19 mouse cellular contexts compared by ENCODE assay signal in the genomic region with DNA sequence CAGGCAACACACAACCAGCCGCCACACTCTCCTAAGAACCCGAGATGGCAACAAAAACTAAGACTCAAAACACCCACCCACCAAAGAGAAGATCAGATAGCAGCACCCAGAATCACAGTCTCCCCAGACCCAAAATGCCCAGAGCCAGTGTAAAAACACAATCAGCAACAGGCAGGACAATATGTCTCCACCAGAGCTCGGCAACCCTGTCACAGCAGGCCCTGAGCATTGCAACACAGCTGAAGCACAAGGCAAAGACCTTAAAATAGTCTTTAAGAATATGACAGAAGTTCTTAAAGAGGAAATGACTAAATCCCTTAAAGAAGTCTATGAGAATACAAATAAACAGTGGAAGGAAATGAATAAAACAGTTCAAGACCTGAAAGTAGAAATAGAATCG.
A peak's percentile ranks its signal among the peaks of the same experiment; 100 is the strongest.
DNase-seq lines count a peak whose midpoint lies in the region; ATAC-seq and TF ChIP-seq lines count a peak whose summit lies in the region.
"Had no signal": no experiment of that assay in that cellular context is flagged by ENCODE, and none has a peak within 500 bp of the region (broad histone marks: within the 10 kb centered on the region; RNA-seq: fewer than 3 reads in every experiment).

No protein-coding gene starts in this region.

- H3K27ac ChIP-seq in kidney, adult 2 months (ENCODE audit: insufficient read depth, low read depth, low read length): no peak overlapping the region
- no peak overlapping the region; the same call in 1 of the 2 replicates for H3K27ac ChIP-seq in lung, postnatal 0 days (ENCODE audit: low read length)
- H3K27ac ChIP-seq in hindbrain, embryonic 14.5 days: no peak overlapping the region
- H3K27ac ChIP-seq: forebrain, embryonic 12.5 days; limb, embryonic 12.5 days; stomach, embryonic 15.5 days had no signal

- H3K9ac ChIP-seq in lung, postnatal 0 days (replicated peaks; ENCODE audit: low read depth): no peak overlapping the region
- H3K9ac ChIP-seq in hindbrain, embryonic 14.5 days: no peak overlapping the region
- H3K9ac ChIP-seq: forebrain, embryonic 12.5 days; limb, embryonic 12.5 days; lung, embryonic 14.5 days; stomach, embryonic 15.5 days had no signal

- H3K4me2 ChIP-seq in lung, postnatal 0 days (replicated peaks; ENCODE audit: low read depth, low read length): no peak overlapping the region
- H3K4me2 ChIP-seq in hindbrain, embryonic 14.5 days (replicated peaks): no peak overlapping the region
- H3K4me2 ChIP-seq: forebrain, embryonic 12.5 days; limb, embryonic 12.5 days; lung, embryonic 14.5 days; stomach, embryonic 15.5 days had no signal

- peak; percentile 48; the same call in 1 of the 2 replicates for TF ChIP-seq EP300 in lung, postnatal 0 days (IDR thresholded peaks at IDR 0.05)

- no peaks in the 10 kb centered on the region for H3K36me3 ChIP-seq in kidney, adult 2 months (ENCODE audit: control insufficient read depth, insufficient read depth, low read length)
- H3K36me3 ChIP-seq in lung, postnatal 0 days (ENCODE audit: insufficient read depth, low read length): no peaks in the 10 kb centered on the region
- no peaks in the 10 kb centered on the region for H3K36me3 ChIP-seq in hindbrain, embryonic 14.5 days (replicated peaks; ENCODE audit: control insufficient read depth, insufficient read depth)
- H3K36me3 ChIP-seq: forebrain, embryonic 12.5 days; G1E; limb, embryonic 12.5 days; stomach, embryonic 15.5 days had no signal

- H3K9me3 ChIP-seq in lung, postnatal 0 days (ENCODE audit: low read length): no peaks in the 10 kb centered on the region
- H3K9me3 ChIP-seq in hindbrain, embryonic 14.5 days (ENCODE audit: control insufficient read depth, low read length): no peaks in the 10 kb centered on the region
- H3K9me3 ChIP-seq: forebrain, embryonic 12.5 days; limb, embryonic 12.5 days; stomach, embryonic 15.5 days had no signal

- no peaks in the 10 kb centered on the region for H3K4me1 ChIP-seq in kidney, adult 2 months (ENCODE audit: control insufficient read depth, insufficient read depth, low read length)
- no peaks in the 10 kb centered on the region for H3K4me1 ChIP-seq in lung, postnatal 0 days (ENCODE audit: insufficient read depth, low read depth, low read length)
- no peaks in the 10 kb centered on the region; the same call in 1 of the 2 replicates for H3K4me1 ChIP-seq in lung, adult 2 months (ENCODE audit: control insufficient read depth, insufficient read depth, low read length)
- no peaks in the 10 kb centered on the region for H3K4me1 ChIP-seq in hindbrain, embryonic 14.5 days (replicated peaks; ENCODE audit: control insufficient read depth, insufficient read depth, low read length)
- H3K4me1 ChIP-seq: forebrain, embryonic 12.5 days; limb, embryonic 12.5 days; stomach, embryonic 15.5 days had no signal

- H3K27me3 ChIP-seq in kidney, adult 2 months (replicated peaks; ENCODE audit: control insufficient read depth, insufficient read depth, low read length): no peaks in the 10 kb centered on the region
- H3K27me3 ChIP-seq in lung, postnatal 0 days (replicated peaks; ENCODE audit: insufficient read depth, low read length): no peaks in the 10 kb centered on the region
- H3K27me3 ChIP-seq in hindbrain, embryonic 14.5 days (ENCODE audit: control insufficient read depth, insufficient read depth, low read length): no peaks in the 10 kb centered on the region
- H3K27me3 ChIP-seq: forebrain, embryonic 12.5 days; limb, embryonic 12.5 days; stomach, embryonic 15.5 days had no signal

- ATAC-seq in lung, postnatal 0 days: peak; percentile 68
- peak; percentile 83 for ATAC-seq in granulocyte monocyte progenitor cell, adult 5-6 weeks (replicated peaks; ENCODE audit: poor library complexity, severe bottlenecking)
- no peak for ATAC-seq in hindbrain, embryonic 14.5 days (ENCODE audit: low FRiP score)
- ATAC-seq: CD4-positive, CD25-positive, alpha-beta regulatory T cell, adult 4 months; hindbrain, embryonic 16.5 days; intestine, postnatal 0 days had no signal

- 75% methylated on average over 4 of the region's 4 CpGs for WGBS in kidney, adult 2 months
- WGBS in lung, postnatal 0 days: 59% methylated on average over 4 of the region's 4 CpGs
- WGBS in lung, adult 2 months: 57% methylated on average over 4 of the region's 4 CpGs
- WGBS in hindbrain, embryonic 14.5 days: 90% methylated on average over 4 of the region's 4 CpGs

- H3K4me3 ChIP-seq in kidney, adult 2 months (ENCODE audit: insufficient read depth, low read depth, low read length): no peak overlapping the region
- H3K4me3 ChIP-seq in lung, postnatal 0 days (ENCODE audit: low read depth, low read length): no peak overlapping the region
- H3K4me3 ChIP-seq in lung, adult 2 months (replicated peaks; ENCODE audit: extremely low read depth, low read depth, low read length): no peak overlapping the region
- no peak overlapping the region for H3K4me3 ChIP-seq in hindbrain, embryonic 14.5 days (replicated peaks; ENCODE audit: low read length)
- H3K4me3 ChIP-seq: forebrain, embryonic 12.5 days; limb, embryonic 12.5 days; stomach, embryonic 15.5 days had no signal

- TF ChIP-seq CTCF in kidney, adult 2 months (conservative IDR thresholded peaks at IDR 0.05; ENCODE audit: insufficient read depth, insufficient read length, low read depth, low read length): no peak
- TF ChIP-seq CTCF in lung, postnatal 0 days (IDR thresholded peaks at IDR 0.05): no peak
- no peak for TF ChIP-seq CTCF in lung, adult 2 months (IDR thresholded peaks at IDR 0.05; ENCODE audit: insufficient read depth, low read length)

- peak; percentile 10 for DNase-seq in kidney, adult 2 months
- DNase-seq in kidney, postnatal 4 days: no peak
- peak; percentile 68 for DNase-seq in lung, postnatal 0 days (ENCODE audit: low spot score)
- no peak for DNase-seq in lung, adult 2 months
- no peak for DNase-seq in hindbrain, embryonic 14.5 days (ENCODE audit: low spot score)
- DNase-seq in frontal cortex, postnatal 36 days (ENCODE audit: low spot score in 2 of 2): no peak
- DNase-seq: cerebellum, adult 11 months; cerebellum, postnatal 14 days; lung, embryonic 14.5 days; right cerebral cortex, adult 18-20 months; spleen, adult 18-20 months had no signal

- no peak for TF ChIP-seq POLR2A in kidney, adult 2 months (IDR thresholded peaks at IDR 0.05; ENCODE audit: low read depth, low read length)
- no peak for TF ChIP-seq POLR2A in lung, adult 2 months (IDR thresholded peaks at IDR 0.05; ENCODE audit: borderline replicate concordance, extremely low read depth, low read depth, low read length)

Comparison
In these comparisons a context has a peak if more than half of its experiments do, and no peak if none do; other contexts are left out.
1. DNase-seq: peak in kidney, adult 2 months (single experiment) and lung, postnatal 0 days (single experiment); none in kidney, postnatal 4 days (0 of 2), lung, adult 2 months (single experiment), hindbrain, embryonic 14.5 days (single experiment) and frontal cortex, postnatal 36 days (0 of 2).